Mouse (Mus musculus) megakaryocyte, embryonic 14.5 days (primary cell): ENCODE results near the gene Tgtp2. TPM values are rescaled to one million over a fixed set of nuclear protein-coding genes. Genes with fewer than 3 reads are reported as not detected.
"Not testable (repeated sequence)": the region's sequence is repeated elsewhere in the genome, so short reads cannot be mapped to it uniquely, and the experiment has no call there.

ENCODE experiments used
- H3K27me3 ChIP-seq: replicated peaks from 2 replicates; pipeline ENCODE3; 2012; ENCODE audit warnings: inconsistent platforms
- H3K36me3 ChIP-seq: replicated peaks from 2 replicates; pipeline ENCODE3; 2012; ENCODE audit warnings: low read length, inconsistent platforms, mixed read lengths
- H3K4me1 ChIP-seq: 2 replicates; pipeline ENCODE4 v1.6.1; 2012; ENCODE audit warnings: inconsistent platforms
- H3K4me3 ChIP-seq: replicated peaks from 2 replicates; pipeline ENCODE3; 2012; ENCODE audit warnings: moderate library complexity, mild to moderate bottlenecking, inconsistent platforms
- H3K9me3 ChIP-seq: 2 replicates; pipeline ENCODE4 v1.6.1; 2012; ENCODE audit warnings: inconsistent platforms
- FLI1 ChIP-seq: IDR thresholded peaks from 2 replicates; pipeline ENCODE4 v1.6.1; 2012; ENCODE audit warnings: low read length, inconsistent platforms, mixed read lengths
- GATA1 ChIP-seq: IDR thresholded peaks from 3 replicates; pipeline ENCODE4 v1.6.1; 2012; ENCODE audit warnings: mixed read lengths, low read length, inconsistent platforms, borderline replicate concordance
- polyA plus RNA-seq: library from polyadenylated mRNA; stranded (reverse); fragments of >175 nt; gene quantifications from 2 replicates; pipeline ENCODE4 v1.2.3, GENCODE M21; 2012; ENCODE audit warnings: low replicate concordance; ENCODE audit not compliant: insufficient read depth

Gene Tgtp2
- polyA plus RNA-seq, 1 experiment: 0.45 TPM

GRCm38 (mm10) chr11:49068358-49068757 is 4.4 kb upstream of the Tgtp2 start:
- TF ChIP-seq GATA1: no peak
- no peak for TF ChIP-seq FLI1
- H3K4me3 ChIP-seq: no peak overlapping the region
- H3K9me3 ChIP-seq: no peaks in the 10 kb centered on the region
- H3K4me1 ChIP-seq: peaks cover 8% of the 10 kb centered on the region; the same call in 1 of the 2 replicates
- H3K27me3 ChIP-seq: no peaks in the 10 kb centered on the region
- no peaks in the 10 kb centered on the region for H3K36me3 ChIP-seq

- H3K36me3 ChIP-seq, H3K4me3 ChIP-seq, H3K4me1 ChIP-seq, H3K9me3 ChIP-seq, H3K27me3 ChIP-seq: not testable (repeated sequence)
These were observed 2.1 kb downstream of the Tgtp2 start for GRCm38 (mm10) chr11:49061865-49062264.

DNA sequence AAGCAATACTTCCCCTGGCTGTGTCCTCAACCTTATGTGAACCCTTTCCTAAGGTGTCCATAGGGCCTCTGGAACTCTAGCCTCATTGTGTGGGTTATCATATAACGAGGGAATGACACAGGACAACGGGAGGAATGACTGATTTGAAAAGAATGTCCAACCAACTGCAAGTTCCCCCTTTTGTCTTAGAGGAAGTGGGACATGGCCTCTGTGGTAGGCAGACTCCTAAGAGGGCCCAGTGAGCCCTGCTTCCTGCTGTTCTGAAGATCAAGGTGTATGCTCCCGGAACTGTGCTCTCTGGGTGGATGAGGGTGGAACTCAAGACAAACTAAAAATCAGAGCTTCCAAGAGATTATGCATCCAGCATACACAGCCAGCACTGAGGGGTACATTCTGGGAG is 3.9 kb downstream of the Tgtp2 start:
- H3K36me3 ChIP-seq, H3K27me3 ChIP-seq, H3K9me3 ChIP-seq, H3K4me3 ChIP-seq, H3K4me1 ChIP-seq: not testable (repeated sequence)

DNA sequence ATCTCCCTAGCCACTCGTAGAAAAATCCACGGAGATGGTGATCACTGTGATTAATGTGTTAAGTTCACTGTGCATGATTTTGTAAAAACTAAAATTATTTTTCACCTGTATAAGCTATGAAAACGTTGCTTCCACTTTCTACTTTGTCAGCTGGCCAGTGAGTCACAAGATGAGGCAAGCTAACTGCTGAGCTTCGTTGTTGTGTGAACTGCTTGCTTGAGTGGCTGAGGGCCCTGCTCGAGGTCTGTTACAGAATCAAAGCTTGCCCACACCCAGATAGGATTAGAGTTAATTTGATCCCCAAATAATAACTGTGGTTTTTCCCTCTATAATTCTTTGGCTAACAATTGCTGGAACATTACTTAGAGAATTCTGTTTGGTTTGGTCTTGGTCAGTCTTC is 12.1 kb downstream of the Tgtp2 start:
- not testable (repeated sequence) for H3K36me3 ChIP-seq, H3K4me3 ChIP-seq, H3K4me1 ChIP-seq, H3K9me3 ChIP-seq, H3K27me3 ChIP-seq

GRCm38 (mm10) chr11:49051093-49051891 is 12.7 kb downstream of the Tgtp2 start, which contains the start of gene 9930111J21Rik2:
9930111J21Rik2 (minus strand) TSS chr11:49051242.
- not testable (repeated sequence) for H3K36me3 ChIP-seq, H3K4me1 ChIP-seq, H3K9me3 ChIP-seq, H3K27me3 ChIP-seq, H3K4me3 ChIP-seq

GRCm38 (mm10) chr11:49050064-49050463 is 13.9 kb downstream of the Tgtp2 start:
- H3K27me3 ChIP-seq, H3K4me1 ChIP-seq, H3K9me3 ChIP-seq, H3K36me3 ChIP-seq, H3K4me3 ChIP-seq: not testable (repeated sequence)

DNA sequence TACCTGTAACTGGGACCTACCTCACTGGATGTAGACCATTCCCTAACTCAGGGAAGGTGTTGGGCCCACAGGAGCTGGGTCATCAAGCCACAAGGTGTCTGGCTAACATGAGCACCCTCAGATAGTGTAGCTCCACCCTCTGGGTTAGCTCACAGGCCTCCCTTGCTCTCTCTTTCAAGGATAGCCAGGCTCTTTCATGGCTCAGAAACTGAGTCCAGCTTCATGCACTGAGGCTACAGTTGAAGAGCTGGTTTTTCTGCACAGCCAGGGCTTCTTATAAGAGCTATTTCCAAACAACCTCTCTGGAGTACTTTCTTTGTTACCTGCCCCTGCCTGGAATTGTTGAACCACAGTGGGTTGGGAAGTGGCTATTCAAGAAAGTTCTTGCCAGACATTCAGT is 51.9 kb downstream of the Tgtp2 start:
- not testable (repeated sequence) for H3K4me1 ChIP-seq, H3K9me3 ChIP-seq, H3K4me3 ChIP-seq, H3K36me3 ChIP-seq, H3K27me3 ChIP-seq

Other genes starting within 250 kb of the Tgtp2 start
- 18.6 and 56.2 TPM in 2 replicates for gene Trim41, start 246.9 kb downstream of the Tgtp2 start, polyA plus RNA-seq
- gene Trim7, start 238.1 kb downstream of the Tgtp2 start, polyA plus RNA-seq: 1.6 and 5.7 TPM in 2 replicates
- 18.6 and 145 TPM in 2 replicates for gene Gm12184, start 237.6 kb downstream of the Tgtp2 start, polyA plus RNA-seq
- gene Irgm1, start 192.5 kb downstream of the Tgtp2 start, polyA plus RNA-seq: 5.0 TPM in 1 of 2 replicates, not detected in the other
- 0.45 TPM in 1 of 2 replicates, not detected in the other for gene Gm5431, start 162.0 kb downstream of the Tgtp2 start, polyA plus RNA-seq
- 3.0 TPM in 1 of 2 replicates, not detected in the other for gene Psme2b, start 118.0 kb downstream of the Tgtp2 start, polyA plus RNA-seq
- gene Olfr56, start 85.3 kb downstream of the Tgtp2 start, polyA plus RNA-seq: 0.21 TPM in 1 of 2 replicates, not detected in the other
- 0.18 TPM in 1 of 2 replicates, not detected in the other for gene 9930111J21Rik1, start 84.8 kb downstream of the Tgtp2 start, polyA plus RNA-seq
- gene Gm12185, start 72.0 kb downstream of the Tgtp2 start, polyA plus RNA-seq: not detected in 2 replicates
- 0.22 TPM in 1 of 2 replicates, not detected in the other for gene Tgtp1, start 70.0 kb downstream of the Tgtp2 start, polyA plus RNA-seq
- 0.57 TPM in 1 of 2 replicates, not detected in the other for gene 9930111J21Rik2, start 13.0 kb downstream of the Tgtp2 start, polyA plus RNA-seq
- 6.0 and 6.4 TPM in 2 replicates for gene Ifi47, start 12.4 kb upstream of the Tgtp2 start, polyA plus RNA-seq
- gene Olfr1396, start 50.7 kb upstream of the Tgtp2 start, polyA plus RNA-seq: not detected in 2 replicates
- gene Olfr1395, start 78.1 kb upstream of the Tgtp2 start, polyA plus RNA-seq: not detected in 2 replicates
- gene Olfr1394, start 90.2 kb upstream of the Tgtp2 start, polyA plus RNA-seq: not detected in 2 replicates
- 7.0 and 7.1 TPM in 2 replicates for gene Btnl9, start 123.0 kb upstream of the Tgtp2 start, polyA plus RNA-seq
- gene Zfp62, start 139.1 kb upstream of the Tgtp2 start, polyA plus RNA-seq: 1.5 TPM in 1 of 2 replicates, not detected in the other
- gene Mgat1, start 180.0 kb upstream of the Tgtp2 start, polyA plus RNA-seq: 64.1 and 65.8 TPM in 2 replicates
- gene Olfr1393, start 214.1 kb upstream of the Tgtp2 start, polyA plus RNA-seq: not detected in 2 replicates
- not detected in 2 replicates for gene Olfr1392, start 221.1 kb upstream of the Tgtp2 start, polyA plus RNA-seq
- gene Olfr10, start 240.5 kb upstream of the Tgtp2 start, polyA plus RNA-seq: not detected in 2 replicates